Mouse (Mus musculus) CH12.LX (cell line): ENCODE results near the gene Agps.
"Not testable (repeated sequence)": the region's sequence is repeated elsewhere in the genome, so short reads cannot be mapped to it uniquely, and the experiment has no call there.

Experiments
- CHD2 ChIP-seq: IDR thresholded peaks from 2 replicates; pipeline ENCODE4 v1.6.1; 2011; ENCODE audit warnings: low read length, improper control_type of control experiment
- CTCF ChIP-seq, 2 experiments: IDR thresholded peaks in 1 of 2; conservative IDR thresholded peaks in 1 of 2; 2 replicates each; pipeline ENCODE4 v1.5.1; 2011 to 2012; ENCODE audit warnings: low read depth in 2 of 2, low read length in 2 of 2, improper control_type of control experiment in 1 of 2, inconsistent platforms in 1 of 2, mild to moderate bottlenecking in 1 of 2, moderate library complexity in 1 of 2
- E2F4 ChIP-seq: IDR thresholded peaks from 2 replicates; pipeline ENCODE4 v1.6.1; 2011; ENCODE audit warnings: low read depth, low read length, improper control_type of control experiment; ENCODE audit not compliant: insufficient replicate concordance
- EP300 ChIP-seq: IDR thresholded peaks from 2 replicates; pipeline ENCODE4 v1.6.1; 2011; ENCODE audit warnings: low read length, improper control_type of control experiment
- KAT2A ChIP-seq: IDR thresholded peaks from 2 replicates; pipeline ENCODE4 v1.6.1; 2012; ENCODE audit warnings: low read length, improper control_type of control experiment, inconsistent platforms; ENCODE audit not compliant: insufficient replicate concordance
- MAFK ChIP-seq: IDR thresholded peaks from 2 replicates; pipeline ENCODE4 v1.6.1; 2011; ENCODE audit warnings: low read length, improper control_type of control experiment; ENCODE audit not compliant: insufficient replicate concordance
- POLR2A ChIP-seq: IDR thresholded peaks from 2 replicates; pipeline ENCODE4 v1.6.1; 2011; ENCODE audit warnings: low read depth, mild to moderate bottlenecking, improper control_type of control experiment, low read length
- USF2 ChIP-seq: conservative IDR thresholded peaks from 2 replicates; pipeline ENCODE4 v1.6.1; 2011; ENCODE audit warnings: low read depth, low read length, improper control_type of control experiment
- ZNF384 ChIP-seq: IDR thresholded peaks from 2 replicates; pipeline ENCODE4 v1.6.1; 2012; ENCODE audit warnings: low read depth, low read length, improper control_type of control experiment, inconsistent platforms

- not testable (repeated sequence) for TF ChIP-seq POLR2A; MAFK; CHD2; EP300; CTCF (conservative IDR thresholded peaks at IDR 0.05 in 1 of 2, IDR thresholded peaks at IDR 0.05 in 1 of 2; ENCODE audit: low read depth in 2 of 2, low read length in 2 of 2); E2F4; KAT2A; ZNF384; USF2
These were observed 104.7 kb downstream of the Agps start for GRCm38 (mm10) chr2:75936685-75937084.
